Mouse (Mus musculus) lung, embryonic 14.5 days (tissue): ENCODE measurements around the gene Igsf23. TPM values are rescaled to one million over a fixed set of nuclear protein-coding genes. Genes with fewer than 3 reads are reported as not detected.

Experiments used
- ATAC-seq: fragments of 200-750 bp; cut with Nextera tagmentation; 2 replicates; pipeline ENCODE4 v1.8.0; 2017; ENCODE audit warnings: mild to moderate bottlenecking, moderate TSS enrichment, moderate library complexity; ENCODE audit not compliant: insufficient read depth
- DNase-seq: peaks from one replicate; pipeline ENCODE4 v3.0.0-alpha.2; 2015
- H3K27ac ChIP-seq: fragments of 300-500 bp; sonication (generic); 2 replicates; pipeline ENCODE4 v1.5.1; 2014; ENCODE audit warnings: low read depth, mild to moderate bottlenecking, moderate library complexity
- H3K27me3 ChIP-seq: fragments of 300-500 bp; sonication (generic); 2 replicates; pipeline ENCODE4 v1.6.1; 2014; ENCODE audit warnings: low read length, control low read depth; ENCODE audit not compliant: insufficient read depth
- H3K36me3 ChIP-seq: fragments of 300-500 bp; sonication (generic); 2 replicates; pipeline ENCODE4 v1.6.1; 2014; ENCODE audit warnings: control low read depth; ENCODE audit not compliant: insufficient read depth
- H3K4me1 ChIP-seq: fragments of 300-500 bp; sonication (generic); 2 replicates; pipeline ENCODE4 v1.6.1; 2014; ENCODE audit warnings: antibody characterized with exemption, control low read depth; ENCODE audit not compliant: insufficient read depth
- H3K4me2 ChIP-seq: fragments of 300-500 bp; sonication (generic); 2 replicates; pipeline ENCODE4 v1.6.1; 2014; ENCODE audit warnings: mild to moderate bottlenecking
- H3K4me3 ChIP-seq: fragments of 300-500 bp; sonication (generic); 2 replicates; pipeline ENCODE4 v1.5.1; 2014; ENCODE audit warnings: low read depth, low read length
- H3K9ac ChIP-seq: fragments of 300-500 bp; sonication (generic); 2 replicates; pipeline ENCODE4 v1.6.1; 2014
- H3K9me3 ChIP-seq: fragments of 300-500 bp; sonication (generic); 2 replicates; pipeline ENCODE4 v1.6.1; 2016; ENCODE audit warnings: low read depth, low read length, control low read depth
- CTCF ChIP-seq: IDR thresholded peaks from 2 replicates; pipeline ENCODE4 v1.5.1; 2016; ENCODE audit warnings: antibody characterized with exemption, low read depth
- WGBS: fragments of 180-500 bp; shearing (Covaris S2); extraction: QIAGEN DNeasy Blood & Tissue Kit; methylation state at CpG from one replicate; pipeline ENCODE4 v1.1.7; 2014; 5-methylcytosine and 5-hydroxymethylcytosine counted together
- polyA plus RNA-seq: library from polyadenylated mRNA; unstranded; fragments of >200 nt; fragmentation: Nextera tagmentation; extraction: Ambion mirVana; gene quantifications from 2 replicates; pipeline ENCODE4 v1.2.1, GENCODE M21; 2014

Igsf23 gene
- polyA plus RNA-seq, 1 experiment from 2014 or later: 1.2 TPM

GRCm38 (mm10) chr7:19911695-19912524 lies 38.6 kb downstream of the Igsf23 start:
- Histone ChIP-seq H3K27ac (no peak overlapping the region), H3K27me3 (no peaks in the 10 kb centered on the region), H3K4me1 (no peaks in the 10 kb centered on the region), H3K9me3 (no peaks in the 10 kb centered on the region), H3K36me3 (peaks cover 68% of the 10 kb centered on the region), H3K4me2 (no peak overlapping the region), H3K9ac (no peak overlapping the region), H3K4me3 (no peak overlapping the region)
- DNase-seq (no peak), ATAC-seq (no peak)
- no peak for TF ChIP-seq CTCF
- 86% methylated on average over 23 of the region's 23 CpGs for WGBS

- H3K9ac ChIP-seq: no peak overlapping the region
- ATAC-seq: 0 out of 2 replicates have a peak, but pooled peaks have one; percentile 30
- H3K27ac ChIP-seq: no peak overlapping the region
- 82% methylated on average over 6 of the region's 6 CpGs for WGBS
- no peak overlapping the region for H3K4me3 ChIP-seq
- no peak for DNase-seq
- no peak overlapping the region for H3K4me2 ChIP-seq
- no peaks in the 10 kb centered on the region for H3K9me3 ChIP-seq
- no peaks in the 10 kb centered on the region for H3K27me3 ChIP-seq
- H3K4me1 ChIP-seq: no peaks in the 10 kb centered on the region
- no peak for TF ChIP-seq CTCF
- peaks cover 68% of the 10 kb centered on the region for H3K36me3 ChIP-seq
These were observed 39.3 kb downstream of the Igsf23 start for GRCm38 (mm10) chr7:19911292-19911658.

GRCm38 (mm10) chr7:19910421-19911291 lies 39.9 kb downstream of the Igsf23 start:
- H3K9ac ChIP-seq: no peak overlapping the region
- peak; percentile 96 for TF ChIP-seq CTCF
- H3K27ac ChIP-seq: no peak overlapping the region
- H3K9me3 ChIP-seq: no peaks in the 10 kb centered on the region
- no peak overlapping the region for H3K4me3 ChIP-seq
- H3K27me3 ChIP-seq: no peaks in the 10 kb centered on the region
- ATAC-seq (peak; percentile 75), DNase-seq (peak; percentile 91)
- WGBS: 48% methylated on average over 21 of the region's 21 CpGs
- H3K4me1 ChIP-seq: no peaks in the 10 kb centered on the region
- no peak overlapping the region for H3K4me2 ChIP-seq
- H3K36me3 ChIP-seq: peaks cover 64% of the 10 kb centered on the region

GRCm38 (mm10) chr7:19889881-19890280 lies 60.7 kb downstream of the Igsf23 start:
- Histone ChIP-seq H3K36me3 (no peaks in the 10 kb centered on the region), H3K9ac (no peak overlapping the region), H3K27ac (no peak overlapping the region), H3K9me3 (no peaks in the 10 kb centered on the region), H3K4me3 (no peak overlapping the region), H3K4me1 (no peaks in the 10 kb centered on the region), H3K4me2 (no peak overlapping the region), H3K27me3 (no peaks in the 10 kb centered on the region)
- TF ChIP-seq CTCF: peak; percentile 74
- peak; percentile 77 for DNase-seq
- no peak for ATAC-seq
- WGBS: 45% methylated on average over 8 of the region's 8 CpGs

- Histone ChIP-seq H3K27ac (no peak within 1 kb of the TSS), H3K4me3 (no peak within 1 kb of the TSS), H3K36me3 (no peaks in the 10 kb centered on the region), H3K4me1 (no peaks in the 10 kb centered on the region), H3K27me3 (no peaks in the 10 kb centered on the region), H3K9ac (no peak within 1 kb of the TSS), H3K9me3 (no peaks in the 10 kb centered on the region), H3K4me2 (no peak within 1 kb of the TSS)
- no peak for ATAC-seq
- WGBS: 62% methylated on average over 7 of the region's 7 CpGs
- TF ChIP-seq CTCF: no peak
- DNase-seq: no peak
These were observed 62.7 kb downstream of the Igsf23 start, which contains the start of gene Ceacam19 for GRCm38 (mm10) chr7:19887849-19888248. TSS of gene Ceacam19 (minus strand) at chr7:19887965.

Other genes starting within 250 kb of the Igsf23 start
- 149 and 168 TPM in 2 replicates for gene Tomm40, start 235.3 kb downstream of the Igsf23 start, polyA plus RNA-seq
- 120 and 125 TPM in 2 replicates for gene Nectin2, start 200.3 kb downstream of the Igsf23 start, polyA plus RNA-seq
- 206 and 209 TPM in 2 replicates for gene Bcam, start 179.7 kb downstream of the Igsf23 start, polyA plus RNA-seq
- 6.8 and 10.2 TPM in 2 replicates for gene Cblc, start 153.9 kb downstream of the Igsf23 start, polyA plus RNA-seq
- 4.4 and 6.7 TPM in 2 replicates for gene Bcl3, start 128.0 kb downstream of the Igsf23 start, polyA plus RNA-seq
- gene Gm19345, start 98.8 kb downstream of the Igsf23 start, polyA plus RNA-seq: not detected in 2 replicates
- gene Ceacam16, start 89.5 kb downstream of the Igsf23 start, polyA plus RNA-seq: not detected in 2 replicates
- not detected in 2 replicates for gene Ceacam19, start 62.8 kb downstream of the Igsf23 start, polyA plus RNA-seq
- gene Pvr, start 29.6 kb downstream of the Igsf23 start, polyA plus RNA-seq: 13.0 and 13.2 TPM in 2 replicates
- not detected in 2 replicates for gene Ceacam20, start 14.7 kb upstream of the Igsf23 start, polyA plus RNA-seq
- gene Nlrp9b, start 40.7 kb upstream of the Igsf23 start, polyA plus RNA-seq: not detected in 2 replicates
- not detected in 2 replicates for gene Vmn1r91, start 148.9 kb upstream of the Igsf23 start, polyA plus RNA-seq
- gene Gm16442, start 171.8 kb upstream of the Igsf23 start, polyA plus RNA-seq: not detected in 2 replicates
- gene Vmn1r93, start 188.3 kb upstream of the Igsf23 start, polyA plus RNA-seq: not detected in 2 replicates
- not detected in 2 replicates for gene Vmn1r94, start 217.6 kb upstream of the Igsf23 start, polyA plus RNA-seq
- gene Vmn1r95, start 243.0 kb upstream of the Igsf23 start, polyA plus RNA-seq: not detected in 2 replicates